Mouse (Mus musculus) leukemia stem cell, adult 10-12 weeks (primary cell): ENCODE measurements around the gene Klra7. TPM values are rescaled to one million over a fixed set of nuclear protein-coding genes. Genes with fewer than 3 reads are reported as not detected.

Source experiments
- polyA plus RNA-seq: library from polyadenylated mRNA; stranded (reverse); fragments of >175 nt; gene quantifications from 2 replicates; pipeline ENCODE4 v1.2.3, GENCODE M21; 2012; ENCODE audit warnings: low replicate concordance

Klra7 gene
- polyA plus RNA-seq, result not detected in 2 replicates

GRCm38 (mm10) chr6:130233222-130233621, at the start of gene Klra7:
Gene Klra7 (minus strand): TSS chr6:130233322.

GRCm38 (mm10) chr6:130281828-130282227, 48.7 kb upstream of the Klra7 start, which contains the start of gene Klra10:
Gene Klra10 (minus strand): TSS chr6:130281928.

DNA sequence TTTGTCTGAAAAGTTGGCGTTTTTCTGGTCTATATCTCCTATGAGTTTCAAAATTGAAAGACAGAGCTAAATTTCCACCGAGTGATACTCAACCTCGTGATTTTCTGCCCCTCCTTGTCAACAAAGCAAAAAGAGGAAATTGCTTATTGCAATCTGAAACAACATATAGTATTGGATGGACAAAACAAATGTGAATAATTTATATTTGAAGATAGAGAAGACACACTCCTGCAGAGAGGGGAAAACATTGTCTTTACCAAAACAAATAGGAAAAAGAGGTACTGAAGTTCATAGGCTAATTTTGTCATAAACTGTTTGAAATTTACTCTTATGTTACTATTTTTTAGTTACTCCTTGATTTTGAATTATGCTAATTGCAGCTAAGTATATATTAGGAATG, 40.1 kb downstream of the Klra7 start, which contains the start of gene Klra9:
TSS of gene Klra9 (minus strand) at position 101 of the 400 bp plus-strand sequence.

Other genes starting within 250 kb of the Klra7 start
- gene Klra6, start 206.4 kb downstream of the Klra7 start, polyA plus RNA-seq, result not detected in 2 replicates
- gene Klra4, start 166.1 kb downstream of the Klra7 start, polyA plus RNA-seq, result not detected in 2 replicates
- not detected in 2 replicates for gene Klra8, start 103.4 kb downstream of the Klra7 start, polyA plus RNA-seq
- not detected in 2 replicates for gene Klra9, start 40.2 kb downstream of the Klra7 start, polyA plus RNA-seq
- gene Klra10, start 48.6 kb upstream of the Klra7 start, polyA plus RNA-seq, result not detected in 2 replicates
- 0.43 TPM in 1 of 2 replicates, not detected in the other for gene Klra3, start 104.3 kb upstream of the Klra7 start, polyA plus RNA-seq
- not detected in 2 replicates for gene Klra1, start 153.6 kb upstream of the Klra7 start, polyA plus RNA-seq